21 mouse cellular contexts compared by ENCODE assay signal in genomic region chr11:54698636-54699035, GRCm38 (mm10).
"Had no signal": no experiment of that assay in that cellular context is flagged by ENCODE, and none has a peak within 500 bp of the region (broad histone marks: within the 10 kb centered on the region; RNA-seq: fewer than 3 reads in every experiment).

No protein-coding gene starts in this region.

- H3K4me1 ChIP-seq: liver, embryonic 12.5 days; midbrain, embryonic 10.5 days; neural tube, embryonic 15.5 days; stomach, embryonic 15.5 days had no signal

- DNase-seq: lung, adult 18-20 months; lung, embryonic 14.5 days; lung, postnatal 10 days; lung, postnatal 4 days; midbrain, embryonic 14.5 days; retina, postnatal 1 day; right cerebral cortex, adult 18-20 months; right cerebral cortex, postnatal 25 days; right cerebral cortex, postnatal 4 days; thymus, adult 2 months; thymus, postnatal 14 days; thymus, postnatal 36 days had no signal

- H3K27ac ChIP-seq: liver, embryonic 12.5 days; liver, embryonic 14.5 days; midbrain, embryonic 10.5 days; midbrain, embryonic 12.5 days; neural tube, embryonic 13.5 days; neural tube, embryonic 15.5 days; stomach, embryonic 15.5 days; stomach, postnatal 0 days had no signal

- H3K27me3 ChIP-seq: liver, embryonic 12.5 days; midbrain, embryonic 12.5 days; neural tube, embryonic 13.5 days; neural tube, embryonic 15.5 days; stomach, embryonic 15.5 days had no signal

- H3K4me3 ChIP-seq: liver, embryonic 12.5 days; midbrain, embryonic 10.5 days; midbrain, embryonic 12.5 days; myocyte; neural tube, embryonic 13.5 days; neural tube, embryonic 15.5 days; stomach, embryonic 15.5 days had no signal
